ENCODE assay signal across 8 mouse cellular contexts in genomic region chr7:123369759-123370481, GRCm38 (mm10). TPM values are rescaled to one million over a fixed set of nuclear protein-coding genes. Genes with fewer than 3 reads are reported as not detected.
DNase-seq lines count a peak whose midpoint lies in the region; ATAC-seq and TF ChIP-seq lines count a peak whose summit lies in the region.

Gene Lcmt1 (plus strand): TSS chr7:123369784.
Gene Arhgap17 (minus strand): TSS chr7:123369915.

- peaks cover 0 to 23% of the 10 kb centered on the region in 2 experiments for H3K36me3 ChIP-seq in CH12.LX (replicated peaks in 1 of 2; ENCODE audit: control insufficient read depth in 1 of 2, insufficient read depth in 1 of 2, low read length in 1 of 2)
- H3K36me3 ChIP-seq in forebrain, embryonic 11.5 days (ENCODE audit: control insufficient read depth, insufficient read depth, low read length) = no peaks in the 10 kb centered on the region
- H3K36me3 ChIP-seq in heart, embryonic 16.5 days (ENCODE audit: control insufficient read depth, insufficient read depth) = no peaks in the 10 kb centered on the region
- H3K36me3 ChIP-seq in liver, embryonic 15.5 days (replicated peaks) = no peaks in the 10 kb centered on the region; the same call in 1 of the 2 replicates
- H3K36me3 ChIP-seq in neural tube, embryonic 12.5 days = no peaks in the 10 kb centered on the region

- peaks cover 5% of the 10 kb centered on the region for H3K27me3 ChIP-seq in CH12.LX (replicated peaks)
- no peaks in the 10 kb centered on the region for H3K27me3 ChIP-seq in forebrain, embryonic 11.5 days (ENCODE audit: control insufficient read depth, insufficient read depth, low read length)
- H3K27me3 ChIP-seq in heart, embryonic 16.5 days (ENCODE audit: control insufficient read depth, insufficient read depth, low read length) = no peaks in the 10 kb centered on the region
- H3K27me3 ChIP-seq in liver, embryonic 15.5 days = no peaks in the 10 kb centered on the region
- H3K27me3 ChIP-seq in neural tube, embryonic 12.5 days (replicated peaks) = no peaks in the 10 kb centered on the region

- peaks cover 22 to 41% of the 10 kb centered on the region in 2 experiments for H3K4me1 ChIP-seq in CH12.LX (ENCODE audit: control insufficient read depth in 1 of 2, insufficient read depth in 2 of 2)
- peaks cover 7% of the 10 kb centered on the region; the same call in 1 of the 2 replicates for H3K4me1 ChIP-seq in forebrain, embryonic 11.5 days (replicated peaks; ENCODE audit: control insufficient read depth, insufficient read depth, low read length)
- H3K4me1 ChIP-seq in heart, embryonic 16.5 days (ENCODE audit: control insufficient read depth, insufficient read depth, low read length) = peaks cover 19% of the 10 kb centered on the region
- H3K4me1 ChIP-seq in liver, embryonic 15.5 days (replicated peaks) = peaks cover 57% of the 10 kb centered on the region
- peaks cover 29% of the 10 kb centered on the region for H3K4me1 ChIP-seq in neural tube, embryonic 12.5 days

- no peak for TF ChIP-seq RAD21 in CH12.LX (IDR thresholded peaks at IDR 0.05; ENCODE audit: low read depth, low read length)

- TF ChIP-seq EP300 in CH12.LX (IDR thresholded peaks at IDR 0.05; ENCODE audit: low read length) = no peak

- in situ Hi-C loops in CH12.LX (cut with MboI; ENCODE audit: low pct_ligation_motif_present, low pct_unique_long_range_greater_than_20kb, low sequenced_read_pairs) = loop anchor here (5.0 kb wide), 1 partner anchor 53 kb away; no protein-coding TSS in a partner anchor

- peaks cover 28% of the 10 kb centered on the region for H3K79me2 ChIP-seq in CH12.LX (replicated peaks; ENCODE audit: control insufficient read depth, extremely low read depth, insufficient read depth, poor library complexity, severe bottlenecking)

- under 1% methylated on average over 57 of the region's 64 CpGs for WGBS in forebrain, embryonic 11.5 days
- under 1% methylated on average over 64 of the region's 64 CpGs for WGBS in heart, embryonic 16.5 days
- under 1% methylated on average over 64 of the region's 64 CpGs for WGBS in liver, embryonic 15.5 days (ENCODE audit: insufficient replicate concordance)
- under 1% methylated on average over 64 of the region's 64 CpGs for WGBS in neural tube, embryonic 12.5 days

- dilution Hi-C loops in CH12.LX (cut with MboI; ENCODE audit: extremely low pct_ligation_motif_present, extremely low pct_unique_long_range_greater_than_20kb, low sequenced_read_pairs) = no loop called here

- H3K4me3 ChIP-seq in CH12.LX (replicated peaks in 1 of 3; ENCODE audit: low read depth in 2 of 3, low read length in 2 of 3, poor library complexity in 1 of 3) = peak within 1 kb of the TSS; percentile 78 to 80 (median 79)
- H3K4me3 ChIP-seq in forebrain, embryonic 11.5 days (ENCODE audit: low read depth, low read length) = peak within 1 kb of the TSS; percentile 78
- H3K4me3 ChIP-seq in heart, embryonic 16.5 days (ENCODE audit: low read length) = peak within 1 kb of the TSS; percentile 87
- peak within 1 kb of the TSS; percentile 95 for H3K4me3 ChIP-seq in liver, embryonic 15.5 days (replicated peaks)
- H3K4me3 ChIP-seq in neural tube, embryonic 12.5 days = peak within 1 kb of the TSS; percentile 74

- peak; percentile 95 for ATAC-seq in forebrain, embryonic 11.5 days (replicated peaks; ENCODE audit: low FRiP score)
- ATAC-seq in heart, embryonic 16.5 days (replicated peaks; ENCODE audit: extremely low read depth, insufficient read depth, low FRiP score) = peak; percentile 95
- ATAC-seq in liver, embryonic 15.5 days (ENCODE audit: insufficient read depth) = peak; percentile 97
- ATAC-seq in neural tube, embryonic 12.5 days (ENCODE audit: low FRiP score, low read depth) = peak; percentile 96

- TF ChIP-seq POLR2A in CH12.LX (IDR thresholded peaks at IDR 0.05; ENCODE audit: low read depth, low read length) = peak; percentile 37; the same call in 1 of the 2 replicates

- H3K4me2 ChIP-seq in CH12.LX (ENCODE audit: insufficient read depth, low read depth, poor library complexity, severe bottlenecking) = peak within 1 kb of the TSS; percentile 83
- peak within 1 kb of the TSS; percentile 63 for H3K4me2 ChIP-seq in forebrain, embryonic 11.5 days (ENCODE audit: low read depth, low read length, severe bottlenecking)
- peak within 1 kb of the TSS; percentile 94 for H3K4me2 ChIP-seq in heart, embryonic 16.5 days (ENCODE audit: low read depth, low read length)
- peak within 1 kb of the TSS; percentile 88 for H3K4me2 ChIP-seq in liver, embryonic 15.5 days
- peak within 1 kb of the TSS; percentile 85 for H3K4me2 ChIP-seq in neural tube, embryonic 12.5 days (replicated peaks)

- peak; percentile 96 for DNase-seq in CH12.LX (ENCODE audit: extremely low read depth)
- DNase-seq in c-Kit-positive CD71-positive TER-119-negative erythroid progenitor cells, embryonic 14.5 days (ENCODE audit: low read depth) = peak; percentile 97
- DNase-seq in forebrain, embryonic 11.5 days (ENCODE audit: low spot score) = peak; percentile 98
- DNase-seq in kidney, postnatal 36 days = peak; percentile 98 to 100
- peak; percentile 91 for DNase-seq in telencephalon, adult 2 months (ENCODE audit: low read depth, low spot score)

- H3K9me3 ChIP-seq in CH12.LX (replicated peaks; ENCODE audit: low read length) = no peaks in the 10 kb centered on the region
- H3K9me3 ChIP-seq in forebrain, embryonic 11.5 days (ENCODE audit: control insufficient read depth, low read length) = no peaks in the 10 kb centered on the region
- H3K9me3 ChIP-seq in heart, embryonic 16.5 days (replicated peaks; ENCODE audit: control insufficient read depth, low read length) = no peaks in the 10 kb centered on the region
- H3K9me3 ChIP-seq in liver, embryonic 15.5 days (replicated peaks) = no peaks in the 10 kb centered on the region
- H3K9me3 ChIP-seq in neural tube, embryonic 12.5 days = no peaks in the 10 kb centered on the region

- peak within 1 kb of the TSS; percentile 39 for H3K27ac ChIP-seq in CH12.LX (ENCODE audit: insufficient read depth, low read depth)
- peak within 1 kb of the TSS; percentile 81 for H3K27ac ChIP-seq in forebrain, embryonic 11.5 days (ENCODE audit: low read depth, low read length)
- peak within 1 kb of the TSS; percentile 86 for H3K27ac ChIP-seq in heart, embryonic 16.5 days (ENCODE audit: low read length)
- H3K27ac ChIP-seq in liver, embryonic 15.5 days (replicated peaks) = peak within 1 kb of the TSS; percentile 89
- H3K27ac ChIP-seq in neural tube, embryonic 12.5 days = peak within 1 kb of the TSS; percentile 81

- no peak for TF ChIP-seq CTCF in CH12.LX (conservative IDR thresholded peaks at IDR 0.05 in 1 of 2, IDR thresholded peaks at IDR 0.05 in 1 of 2; ENCODE audit: low read depth in 2 of 2, low read length in 2 of 2)

- H3K9ac ChIP-seq in CH12.LX (ENCODE audit: insufficient read depth, low read depth) = peak within 1 kb of the TSS; percentile 72
- peak within 1 kb of the TSS; percentile 82 for H3K9ac ChIP-seq in forebrain, embryonic 11.5 days (ENCODE audit: low read length)
- H3K9ac ChIP-seq in heart, embryonic 16.5 days (ENCODE audit: low read length) = peak within 1 kb of the TSS; percentile 90
- peak within 1 kb of the TSS; percentile 97 for H3K9ac ChIP-seq in liver, embryonic 15.5 days
- peak within 1 kb of the TSS; percentile 85 for H3K9ac ChIP-seq in neural tube, embryonic 12.5 days

TF ChIP-seq in CH12.LX, 34 proteins besides CTCF, POLR2A, EP300 and RAD21 (continues in another document):
- TF ChIP-seq GABPA (IDR thresholded peaks at IDR 0.05; ENCODE audit: insufficient replicate concordance, low read depth, low read length) = no peak
- peak; percentile 52; the same call in 1 of the 2 replicates for TF ChIP-seq MEF2A (IDR thresholded peaks at IDR 0.05; ENCODE audit: borderline replicate concordance, low read depth, low read length)
- peak; percentile 28; the same call in 1 of the 2 replicates for TF ChIP-seq IRF4 (IDR thresholded peaks at IDR 0.05; ENCODE audit: low read depth, low read length)
- peak; percentile 33; the same call in 1 of the 2 replicates for TF ChIP-seq BHLHE40 (IDR thresholded peaks at IDR 0.05; ENCODE audit: low read depth, low read length)
- no peak for TF ChIP-seq JUN (IDR thresholded peaks at IDR 0.05; ENCODE audit: insufficient read depth, low read depth, low read length)
- TF ChIP-seq SIN3A (IDR thresholded peaks at IDR 0.05; ENCODE audit: low read length) = no peak
- TF ChIP-seq MAZ (IDR thresholded peaks at IDR 0.05; ENCODE audit: low read depth, low read length) = 0 out of 2 replicates have a peak, but pooled peaks have one; percentile 30
- peak; percentile 33; the same call in 1 of the 2 replicates for TF ChIP-seq NRF1 (IDR thresholded peaks at IDR 0.05; ENCODE audit: low read depth, low read length)
- TF ChIP-seq ELF1 (IDR thresholded peaks at IDR 0.05; ENCODE audit: low read depth, low read length) = peak; percentile 26; the same call in 1 of the 2 replicates
- TF ChIP-seq MYC (IDR thresholded peaks at IDR 0.05; ENCODE audit: low read depth, low read length) = no peak
- TF ChIP-seq ZMIZ1 (IDR thresholded peaks at IDR 0.05; ENCODE audit: low read depth, low read length) = peak; percentile 71; the same call in 1 of the 2 replicates
- peak; percentile 56 for TF ChIP-seq HCFC1 (IDR thresholded peaks at IDR 0.05; ENCODE audit: low read depth, low read length)
- TF ChIP-seq TBP (conservative IDR thresholded peaks at IDR 0.05; ENCODE audit: low read depth, low read length) = peak; percentile 48; the same call in 1 of the 2 replicates
- TF ChIP-seq TCF12 (IDR thresholded peaks at IDR 0.05; ENCODE audit: low read depth, low read length) = peak; percentile 64; the same call in 1 of the 2 replicates

RNA-seq across cellular contexts. Expression of gene Lcmt1, which starts in this region (rescaled TPM):
- total RNA-seq in CH12.LX (2012; rRNA removed) = 26.4 and 27.6 TPM in 2 replicates
- 34.8 and 38.0 TPM in 2 replicates for total RNA-seq in CH12.LX (2014; rRNA removed)
- 26.4 and 28.6 TPM in 2 replicates for polyA plus RNA-seq in CH12.LX (2012; ENCODE audit: insufficient read length, low read depth)
- 60.6 and 63.5 TPM in 2 replicates for polyA plus RNA-seq in forebrain, embryonic 11.5 days (2014; fragmentation: Nextera tagmentation; extraction: Ambion mirVana)
- polyA plus RNA-seq in heart, embryonic 16.5 days (2015; fragmentation: Nextera tagmentation; extraction: Ambion mirVana) = 38.5 and 39.8 TPM in 2 replicates
- 21.2 and 22.3 TPM in 2 replicates for polyA plus RNA-seq in liver, embryonic 15.5 days (2015; fragmentation: Nextera tagmentation; extraction: Ambion mirVana)
- polyA plus RNA-seq in neural tube, embryonic 12.5 days (2016; fragmentation: Nextera tagmentation; extraction: Ambion mirVana) = 69.2 and 71.6 TPM in 2 replicates

RNA-seq across cellular contexts. Expression of gene Arhgap17, which starts in this region (rescaled TPM):
- total RNA-seq in CH12.LX (2012; rRNA removed) (5.8 and 6.7 TPM in 2 replicates), CH12.LX (2014; rRNA removed) (6.3 and 7.4 TPM in 2 replicates)
- polyA plus RNA-seq in CH12.LX (2012; ENCODE audit: insufficient read length, low read depth) = 43.7 and 56.1 TPM in 2 replicates
- polyA plus RNA-seq in forebrain, embryonic 11.5 days (2014; fragmentation: Nextera tagmentation; extraction: Ambion mirVana) = 32.4 and 35.6 TPM in 2 replicates
- 14.3 and 15.1 TPM in 2 replicates for polyA plus RNA-seq in heart, embryonic 16.5 days (2015; fragmentation: Nextera tagmentation; extraction: Ambion mirVana)
- 10.2 and 10.3 TPM in 2 replicates for polyA plus RNA-seq in liver, embryonic 15.5 days (2015; fragmentation: Nextera tagmentation; extraction: Ambion mirVana)
- polyA plus RNA-seq in neural tube, embryonic 12.5 days (2016; fragmentation: Nextera tagmentation; extraction: Ambion mirVana) = 19.7 and 23.1 TPM in 2 replicates

Comparison
In these comparisons a context has a peak if more than half of its experiments do, and no peak if none do; other contexts are left out.
1. Peak in every context shown above with its lines: DNase-seq, ATAC-seq, H3K4me3 ChIP-seq and H3K27ac ChIP-seq.
2. H3K27ac ChIP-seq: peak in every context shown above with its lines; median percentile 89 in liver, embryonic 15.5 days; 86 in heart, embryonic 16.5 days; 81 in forebrain, embryonic 11.5 days; 81 in neural tube, embryonic 12.5 days; 39 in CH12.LX.